Mouse (Mus musculus) embryonic facial prominence, embryonic 11.5 days (tissue): Measurements from ENCODE around the gene Sh2d6. TPM values are rescaled to one million over a fixed set of nuclear protein-coding genes. Genes with fewer than 3 reads are reported as not detected.

Experiments
- ATAC-seq: fragments of 200-750 bp; cut with Nextera tagmentation; replicated peaks from 2 replicates; pipeline ENCODE4 v1.8.0; 2017; ENCODE audit warnings: low read depth; ENCODE audit not compliant: insufficient number of reproducible peaks, low FRiP score, low TSS enrichment
- DNase-seq: peaks from one replicate; pipeline ENCODE4 v3.0.0-alpha.2; 2015; ENCODE audit warnings: low spot score
- H3K27ac ChIP-seq: fragments of 300-500 bp; sonication (generic); replicated peaks from 2 replicates; pipeline ENCODE4 v1.5.1; 2014; ENCODE audit warnings: mild to moderate bottlenecking, low read depth, low read length, control low read depth
- H3K27me3 ChIP-seq: fragments of 300-500 bp; sonication (generic); 2 replicates; pipeline ENCODE4 v1.6.1; 2014; ENCODE audit warnings: mild to moderate bottlenecking, low read length, moderate library complexity, mixed read lengths; ENCODE audit not compliant: control insufficient read depth, insufficient read depth
- H3K36me3 ChIP-seq: fragments of 300-500 bp; sonication (generic); replicated peaks from 2 replicates; pipeline ENCODE4 v1.6.1; 2014; ENCODE audit warnings: low read depth, mild to moderate bottlenecking, low read length, moderate library complexity, mixed read lengths; ENCODE audit not compliant: control insufficient read depth, insufficient read depth
- H3K4me1 ChIP-seq: fragments of 300-500 bp; sonication (generic); 2 replicates; pipeline ENCODE4 v1.6.1; 2014; ENCODE audit warnings: low read length, mixed read lengths; ENCODE audit not compliant: control insufficient read depth, insufficient read depth
- H3K4me2 ChIP-seq: fragments of 300-500 bp; sonication (generic); 2 replicates; pipeline ENCODE4 v1.6.1; 2014; ENCODE audit warnings: low read depth, mild to moderate bottlenecking, control low read depth, low read length, moderate library complexity
- H3K4me3 ChIP-seq: fragments of 300-500 bp; sonication (generic); 2 replicates; pipeline ENCODE4 v1.5.1; 2014; ENCODE audit warnings: low read depth, low read length, control low read depth
- H3K9ac ChIP-seq: fragments of 300-500 bp; sonication (generic); replicated peaks from 2 replicates; pipeline ENCODE4 v1.6.1; 2014; ENCODE audit warnings: mild to moderate bottlenecking, control low read depth, low read length
- H3K9me3 ChIP-seq: fragments of 300-500 bp; sonication (generic); replicated peaks from 2 replicates; pipeline ENCODE4 v1.6.1; 2016; ENCODE audit warnings: mild to moderate bottlenecking, low read length, inconsistent platforms, mixed read lengths; ENCODE audit not compliant: control insufficient read depth
- WGBS: fragments of 180-500 bp; shearing (Covaris S2); extraction: QIAGEN DNeasy Blood & Tissue Kit; methylation state at CpG from one replicate; pipeline ENCODE4 v1.1.7; 2014; 5-methylcytosine and 5-hydroxymethylcytosine counted together
- polyA plus RNA-seq: library from polyadenylated mRNA; unstranded; fragments of >200 nt; fragmentation: Nextera tagmentation; extraction: Ambion mirVana; gene quantifications from 2 replicates; pipeline ENCODE4 v1.2.1, GENCODE M21; 2014

Gene Sh2d6
- polyA plus RNA-seq, 1 experiment from 2014 or later = not detected

GRCm38 (mm10) chr6:72489534-72489933 lies 32.0 kb downstream of the Sh2d6 start:
- Histone ChIP-seq H3K27me3 (no peaks in the 10 kb centered on the region), H3K9ac (no peak overlapping the region), H3K4me2 (no peak overlapping the region), H3K36me3 (no peaks in the 10 kb centered on the region), H3K4me3 (no peak overlapping the region), H3K27ac (no peak overlapping the region), H3K9me3 (no peaks in the 10 kb centered on the region), H3K4me1 (no peaks in the 10 kb centered on the region; the same call in 1 of the 2 replicates)
- DNase-seq (no peak), ATAC-seq (no peak)

GRCm38 (mm10) chr6:72488850-72489249 lies 32.7 kb downstream of the Sh2d6 start:
- WGBS = 56% methylated on average over 3 of the region's 3 CpGs
- ATAC-seq (no peak), DNase-seq (no peak)
- Histone ChIP-seq H3K9ac (no peak overlapping the region), H3K4me1 (no peaks in the 10 kb centered on the region; the same call in 1 of the 2 replicates), H3K36me3 (no peaks in the 10 kb centered on the region), H3K4me2 (no peak overlapping the region), H3K27ac (no peak overlapping the region), H3K27me3 (no peaks in the 10 kb centered on the region), H3K9me3 (no peaks in the 10 kb centered on the region), H3K4me3 (no peak overlapping the region)

DNA sequence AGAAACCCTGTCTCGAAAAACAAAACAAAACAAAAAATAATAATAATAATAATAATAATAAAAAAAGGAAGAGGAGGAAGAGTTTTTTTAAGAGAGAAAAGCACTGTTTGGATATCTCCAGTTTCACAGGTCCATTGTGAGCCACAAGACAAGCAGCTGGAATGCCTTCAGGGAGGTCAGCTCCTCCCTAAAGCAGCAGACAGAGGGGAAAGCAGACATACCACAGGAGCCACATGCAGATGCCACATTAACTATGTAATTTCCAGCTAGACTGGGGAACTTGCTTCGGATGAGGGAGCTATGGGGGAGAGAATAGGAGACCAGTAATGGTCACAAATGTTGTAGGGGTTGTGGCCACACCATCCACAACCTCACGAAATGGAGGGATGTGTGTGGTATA lies 34.2 kb downstream of the Sh2d6 start:
- DNase-seq = no peak
- no peaks in the 10 kb centered on the region for H3K4me1 ChIP-seq
- no peaks in the 10 kb centered on the region for H3K27me3 ChIP-seq
- H3K27ac ChIP-seq = no peak overlapping the region
- no peak overlapping the region for H3K9ac ChIP-seq
- no peak for ATAC-seq
- no peak overlapping the region for H3K4me3 ChIP-seq
- WGBS = 74% methylated on average over 3 of the region's 3 CpGs
- H3K4me2 ChIP-seq = no peak overlapping the region
- H3K9me3 ChIP-seq = no peaks in the 10 kb centered on the region
- no peaks in the 10 kb centered on the region for H3K36me3 ChIP-seq

- H3K36me3 ChIP-seq = no peaks in the 10 kb centered on the region
- 91% methylated on average over 6 of the region's 6 CpGs for WGBS
- no peaks in the 10 kb centered on the region for H3K27me3 ChIP-seq
- no peaks in the 10 kb centered on the region for H3K9me3 ChIP-seq
- H3K27ac ChIP-seq = no peak overlapping the region
- H3K4me3 ChIP-seq = no peak overlapping the region
- ATAC-seq (no peak), DNase-seq (no peak)
- no peaks in the 10 kb centered on the region for H3K4me1 ChIP-seq
- no peak overlapping the region for H3K9ac ChIP-seq
- H3K4me2 ChIP-seq = no peak overlapping the region
Observed at GRCm38 (mm10) chr6:72486307-72486706, 35.2 kb downstream of the Sh2d6 start.

- no peak overlapping the region for H3K4me2 ChIP-seq
- ATAC-seq (no peak), DNase-seq (no peak)
- H3K27ac ChIP-seq = no peak overlapping the region
- no peaks in the 10 kb centered on the region for H3K36me3 ChIP-seq
- H3K4me1 ChIP-seq = no peaks in the 10 kb centered on the region
- H3K4me3 ChIP-seq = no peak overlapping the region
- WGBS = 67% methylated on average over 4 of the region's 4 CpGs
- H3K9me3 ChIP-seq = no peaks in the 10 kb centered on the region; the same call in 1 of the 2 replicates
- no peak overlapping the region for H3K9ac ChIP-seq
- no peaks in the 10 kb centered on the region for H3K27me3 ChIP-seq
Observed at GRCm38 (mm10) chr6:72484887-72485286, 36.6 kb downstream of the Sh2d6 start.

DNA sequence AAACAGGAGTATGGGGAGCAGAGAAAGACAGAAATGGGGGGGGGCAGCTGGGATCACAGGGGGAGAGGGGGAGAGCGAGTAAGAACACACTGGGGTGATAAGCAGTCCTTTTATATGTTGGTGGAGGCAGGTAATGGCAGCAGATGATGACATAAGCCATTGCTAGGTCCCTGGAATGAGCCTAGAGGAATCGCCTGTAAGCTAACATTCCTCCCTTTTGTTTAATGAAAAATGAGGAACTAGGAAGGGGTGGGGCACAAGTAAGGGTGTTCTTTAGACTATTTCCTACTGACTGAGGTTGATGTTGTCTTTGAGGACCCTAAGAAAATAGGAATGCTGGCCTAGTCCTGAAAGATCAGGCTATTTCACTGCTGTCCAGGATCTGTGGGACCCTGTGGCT lies 39.4 kb downstream of the Sh2d6 start:
- Histone ChIP-seq H3K9me3 (no peaks in the 10 kb centered on the region; the same call in 1 of the 2 replicates), H3K36me3 (no peaks in the 10 kb centered on the region), H3K4me1 (no peaks in the 10 kb centered on the region), H3K4me3 (no peak overlapping the region), H3K27me3 (no peaks in the 10 kb centered on the region), H3K27ac (no peak overlapping the region), H3K4me2 (no peak overlapping the region), H3K9ac (no peak overlapping the region)
- no peak for DNase-seq
- ATAC-seq = no peak
- 70% methylated on average over 2 of the region's 2 CpGs for WGBS

DNA sequence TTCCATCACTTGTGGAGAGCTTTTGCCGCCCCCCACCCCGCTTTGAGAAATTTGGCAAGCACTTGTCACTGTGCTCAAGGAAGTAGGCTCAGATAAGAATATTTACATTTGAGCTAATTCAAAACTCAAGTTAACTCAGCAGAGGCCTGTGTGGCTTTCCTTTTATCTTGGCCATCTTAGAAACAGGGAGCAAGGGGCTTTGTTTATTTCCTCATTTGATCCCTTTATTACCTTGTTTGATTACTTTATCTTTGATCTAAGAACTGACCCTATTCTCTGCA lies 41.1 kb downstream of the Sh2d6 start:
- 96% methylated on average over 2 of the region's 2 CpGs for WGBS
- no peaks in the 10 kb centered on the region for H3K4me1 ChIP-seq
- no peak for DNase-seq

GRCm38 (mm10) chr6:72479645-72480421 lies 41.7 kb downstream of the Sh2d6 start:
- WGBS = 89% methylated on average over 12 of the region's 12 CpGs
- no peaks in the 10 kb centered on the region; the same call in 1 of the 2 replicates for H3K9me3 ChIP-seq
- H3K4me2 ChIP-seq = no peak overlapping the region
- no peak overlapping the region for H3K27ac ChIP-seq
- no peaks in the 10 kb centered on the region for H3K4me1 ChIP-seq
- no peak overlapping the region for H3K4me3 ChIP-seq
- DNase-seq (no peak), ATAC-seq (no peak)
- H3K36me3 ChIP-seq = no peaks in the 10 kb centered on the region
- no peaks in the 10 kb centered on the region for H3K27me3 ChIP-seq
- H3K9ac ChIP-seq = no peak overlapping the region

More for the DNA sequence above, 41.1 kb downstream of the Sh2d6 start:
- Histone ChIP-seq H3K4me3 (no peak overlapping the region), H3K4me2 (no peak overlapping the region), H3K27me3 (no peaks in the 10 kb centered on the region), H3K27ac (no peak overlapping the region), H3K36me3 (no peaks in the 10 kb centered on the region), H3K9ac (no peak overlapping the region), H3K9me3 (no peaks in the 10 kb centered on the region; the same call in 1 of the 2 replicates)
- no peak for ATAC-seq
